Mouse (Mus musculus): Measurements from ENCODE around the gene Myh9.

- TF ChIP-seq CTCF (conservative IDR thresholded peaks at IDR 0.05; ENCODE audit: insufficient read depth, insufficient read length, low read depth, low read length) (no peak), POLR2A (IDR thresholded peaks at IDR 0.05; ENCODE audit: low read depth, low read length) (no peak)
Observed at GRCm38 (mm10) chr15:77752443-77752842, 89.5 kb downstream of the Myh9 start.
